Mouse (Mus musculus): Measurements from ENCODE around the gene Gm10358.
"Not testable (repeated sequence)": the region's sequence is repeated elsewhere in the genome, so short reads cannot be mapped to it uniquely, and the experiment has no call there.

Gene Gm10358

GRCm38 (mm10) chr8:75406489-75406888, at the start of gene Gm10358:
Gm10358 (minus strand) TSS chr8:75406589.
- DNase-seq (ENCODE audit: low spot score in 2 of 2) = no peak

GRCm38 (mm10) chr8:75448394-75448793, 42.0 kb upstream of the Gm10358 start, which contains the start of gene Iqcm:
Iqcm (plus strand) TSS chr8:75448694.
- DNase-seq (ENCODE audit: low spot score in 2 of 2) = no peak

- DNase-seq (ENCODE audit: low spot score in 2 of 2) = not testable (repeated sequence)
Measured at GRCm38 (mm10) chr8:75415696-75416095, 9.3 kb upstream of the Gm10358 start.

- no peak for DNase-seq (ENCODE audit: low spot score in 2 of 2)
Measured at GRCm38 (mm10) chr8:75384770-75385290, 21.6 kb downstream of the Gm10358 start.

GRCm38 (mm10) chr8:75375530-75376123, 30.8 kb downstream of the Gm10358 start:
- no peak for DNase-seq (ENCODE audit: low spot score in 2 of 2)

GRCm38 (mm10) chr8:75372006-75372405, 34.4 kb downstream of the Gm10358 start:
- no peak for DNase-seq (ENCODE audit: low spot score in 2 of 2)

Measured in spleen, postnatal 4 days (tissue).